Mouse (Mus musculus) 3134 (cell line): ENCODE results near the gene Cenpt.
A peak's percentile ranks its signal among the peaks of the same experiment; 100 is the strongest.
"Not testable (repeated sequence)": the region's sequence is repeated elsewhere in the genome, so short reads cannot be mapped to it uniquely, and the experiment has no call there.

ENCODE experiments used
- DNase-seq: peaks from one replicate; pipeline ENCODE4 v3.0.0-alpha.2; 2011; ENCODE audit warnings: low spot score; ENCODE audit not compliant: insufficient read length; ENCODE audit errors: extremely low read depth

The Cenpt gene

DNA sequence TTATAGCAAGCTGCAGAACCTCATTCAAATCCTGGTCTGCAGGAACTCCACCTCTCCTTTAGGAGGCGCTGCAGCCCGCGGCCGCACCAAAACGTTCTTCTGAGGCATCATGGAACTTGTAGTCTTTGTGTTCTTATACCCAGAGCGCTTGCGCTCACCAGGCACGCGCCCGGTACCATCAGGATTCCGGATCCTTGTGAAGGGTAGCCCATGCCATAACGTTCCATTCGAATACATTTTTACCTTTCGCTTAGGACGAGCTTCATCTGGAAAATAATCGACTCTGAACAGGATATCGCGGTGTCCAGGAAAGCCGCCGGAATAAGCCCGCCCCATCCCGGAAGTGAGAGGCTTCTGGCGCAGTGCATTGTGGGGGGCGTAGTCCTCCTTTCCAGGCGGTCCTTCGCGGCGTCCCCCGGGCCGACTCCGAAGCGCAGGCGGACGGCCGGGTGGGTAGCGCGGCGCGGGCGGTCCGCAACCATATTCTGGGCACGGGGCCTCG is 1.7 kb upstream of the Cenpt start, which contains the start of gene Thap11:
Gene Thap11, plus strand, starts transcription at position 418 of the 502 bp plus-strand sequence.
- DNase-seq, result peak; percentile 87

DNA sequence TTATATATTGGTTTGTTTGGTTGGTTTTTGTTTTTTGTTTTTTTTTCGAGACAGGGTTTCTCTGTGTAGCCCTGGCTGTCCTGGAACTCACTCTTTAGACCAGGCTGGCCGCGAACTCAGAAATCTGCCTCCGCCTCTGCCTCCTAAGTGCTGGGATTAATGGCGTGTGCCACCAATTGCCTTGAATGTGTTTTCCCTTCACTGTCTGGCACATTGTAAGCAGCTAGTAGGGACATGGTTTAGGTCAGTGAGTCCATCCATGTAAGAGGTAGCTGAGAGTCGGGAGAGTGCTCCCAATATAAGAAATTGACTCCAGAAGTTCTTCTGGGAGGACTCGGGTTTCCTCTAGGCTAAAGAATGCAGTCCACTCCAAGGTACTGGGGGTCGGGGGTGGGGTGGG is 1.2 kb upstream of the Cenpt start:
- no peak for DNase-seq

DNA sequence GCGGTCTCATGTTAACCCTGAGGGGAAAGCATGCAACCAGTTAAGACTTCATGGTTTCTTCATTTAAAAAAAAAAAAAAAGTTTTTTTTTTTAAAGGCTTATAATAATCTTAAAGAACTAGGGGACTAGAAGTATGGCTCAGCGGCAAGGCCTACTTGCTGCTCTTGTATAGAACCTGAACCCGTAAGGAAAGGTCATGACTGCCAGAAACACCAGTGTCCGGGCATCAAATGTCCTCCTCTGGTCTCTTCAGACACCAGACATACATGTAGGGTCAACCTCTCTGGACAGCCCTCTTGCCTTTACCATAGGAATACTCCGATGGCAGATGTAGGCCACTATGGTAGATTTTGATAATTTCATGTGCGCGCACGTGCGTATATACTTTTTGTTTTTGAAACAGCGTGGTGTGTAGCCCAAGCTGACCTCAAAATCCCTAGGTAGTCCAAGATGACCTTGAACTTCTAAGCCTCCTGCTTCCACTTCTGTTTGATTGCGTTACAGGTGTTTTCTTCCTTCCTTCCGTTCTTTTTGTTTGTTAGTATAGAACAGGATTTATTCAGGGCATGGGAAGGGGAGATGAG is 840 bp downstream of the Cenpt start:
- no peak for DNase-seq

DNA sequence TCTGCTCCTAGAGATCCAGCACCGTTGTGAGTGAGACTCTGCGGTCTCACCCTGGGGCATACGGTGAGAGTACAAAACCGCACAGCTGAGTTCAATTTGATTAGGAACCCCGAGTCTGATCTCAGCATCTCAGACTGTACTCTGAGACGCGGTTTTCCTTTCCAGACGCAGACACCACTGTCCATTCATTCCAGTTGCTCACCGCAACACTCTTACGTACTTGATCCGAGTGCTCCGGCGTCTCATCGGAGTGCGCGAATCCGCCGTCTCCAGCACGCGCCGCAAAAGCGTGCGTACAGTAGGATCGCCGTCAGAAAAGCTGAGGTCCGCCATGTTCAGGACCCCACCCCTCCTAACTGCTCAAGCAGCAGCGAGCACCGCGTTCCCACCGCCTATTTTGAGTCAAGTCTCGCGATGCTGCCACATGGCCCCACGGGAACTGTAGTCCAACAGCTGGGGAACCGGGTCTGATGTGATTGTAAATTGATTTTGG is 1.4 kb downstream of the Cenpt start:
- peak; percentile 85 for DNase-seq

DNA sequence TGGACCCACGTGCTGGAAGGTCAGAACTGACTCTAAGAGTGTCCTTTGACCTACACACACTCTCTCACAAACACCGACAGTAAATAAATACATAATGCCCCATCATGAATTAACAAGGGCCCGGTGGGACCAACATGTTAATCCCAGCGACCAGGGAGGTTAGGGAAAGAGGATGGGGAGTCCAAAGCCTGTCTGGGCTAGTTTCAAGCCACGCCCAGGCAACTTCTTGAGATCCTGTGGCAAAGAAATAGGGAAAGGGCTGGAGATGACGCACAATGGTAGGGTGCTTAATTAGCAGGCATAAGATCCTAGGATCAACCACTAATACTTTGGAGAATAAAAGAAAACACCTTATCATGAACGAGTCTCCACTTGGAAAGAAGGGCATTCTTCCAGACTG is 2.5 kb downstream of the Cenpt start:
- no peak for DNase-seq

DNA sequence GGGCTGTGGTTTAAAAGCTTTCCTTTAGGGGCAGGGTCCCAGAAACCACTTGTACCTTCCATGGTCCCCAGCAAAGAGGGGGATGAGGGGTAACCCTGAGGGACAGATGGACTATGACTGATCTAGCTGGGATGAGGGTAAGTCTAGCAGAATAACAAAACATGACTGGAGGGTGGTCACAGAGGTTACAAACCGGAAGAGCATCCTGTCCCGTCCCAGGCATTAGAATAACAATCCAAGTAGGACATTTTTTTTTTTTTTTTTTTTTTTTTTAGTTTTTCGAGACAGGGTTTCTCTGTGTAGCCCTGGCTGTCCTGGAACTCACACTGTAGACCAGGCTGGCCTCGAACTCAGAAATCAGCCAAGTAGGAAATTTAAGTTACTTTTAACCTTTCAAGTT is 3.1 kb downstream of the Cenpt start:
- no peak for DNase-seq

DNA sequence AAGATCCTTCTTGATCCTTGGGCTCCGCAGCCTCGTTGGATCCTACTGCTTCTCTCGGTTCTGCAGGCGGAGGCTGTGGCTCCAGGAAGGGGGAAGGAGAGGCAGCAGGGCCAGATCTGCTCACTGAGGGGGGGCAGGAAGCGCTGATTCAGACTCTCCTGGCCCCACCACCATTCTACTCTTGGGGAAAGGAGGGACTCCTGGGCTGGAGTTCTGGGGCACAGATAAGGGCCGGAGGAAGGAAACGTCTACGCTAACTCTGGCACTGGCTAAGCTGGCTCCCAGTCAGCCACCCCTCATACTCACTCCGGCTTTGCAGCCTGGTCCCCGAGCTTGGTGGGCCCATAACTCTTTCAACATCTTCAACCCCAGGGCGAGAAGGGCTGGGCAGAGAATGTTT is 6.4 kb downstream of the Cenpt start:
- DNase-seq, result no peak

DNA sequence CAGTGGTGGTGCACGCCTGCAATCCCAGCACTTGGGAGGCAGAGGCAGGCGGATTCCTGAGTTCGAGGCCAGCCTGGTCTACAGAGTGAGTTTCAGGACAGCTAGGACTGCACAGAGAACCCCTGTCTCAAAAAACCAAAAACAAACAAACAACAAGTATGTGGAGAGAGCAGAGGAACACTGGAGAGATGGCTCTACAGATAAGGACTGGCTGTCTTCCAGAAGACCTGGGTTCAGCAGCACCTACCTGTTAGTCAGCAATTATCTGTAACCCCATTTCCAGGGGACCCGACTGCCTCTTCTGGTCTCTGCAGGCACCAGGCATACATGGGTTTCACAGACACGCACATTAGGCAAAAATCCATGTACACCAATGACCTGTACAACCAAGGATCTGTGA is 13.9 kb downstream of the Cenpt start:
- no peak for DNase-seq

DNA sequence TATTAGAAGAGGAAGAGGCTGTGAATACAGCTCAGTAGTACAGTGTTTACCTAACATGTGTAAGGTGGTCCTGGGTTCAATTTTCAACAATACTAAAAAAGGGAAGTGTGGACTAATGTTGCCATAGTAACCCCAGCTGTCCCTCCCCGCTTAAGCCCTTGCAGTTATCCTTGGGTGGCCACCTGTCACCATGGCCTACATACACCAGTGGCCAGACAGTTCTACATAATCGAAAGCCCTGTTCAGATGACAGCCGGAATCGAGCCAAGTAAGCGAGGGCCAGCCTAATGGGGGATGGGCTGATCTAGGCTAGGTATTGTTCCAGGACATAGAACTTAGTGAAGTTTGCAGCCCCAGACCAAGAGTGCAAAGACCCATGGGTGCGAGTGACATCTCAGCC is 16.1 kb downstream of the Cenpt start:
- no peak for DNase-seq

DNA sequence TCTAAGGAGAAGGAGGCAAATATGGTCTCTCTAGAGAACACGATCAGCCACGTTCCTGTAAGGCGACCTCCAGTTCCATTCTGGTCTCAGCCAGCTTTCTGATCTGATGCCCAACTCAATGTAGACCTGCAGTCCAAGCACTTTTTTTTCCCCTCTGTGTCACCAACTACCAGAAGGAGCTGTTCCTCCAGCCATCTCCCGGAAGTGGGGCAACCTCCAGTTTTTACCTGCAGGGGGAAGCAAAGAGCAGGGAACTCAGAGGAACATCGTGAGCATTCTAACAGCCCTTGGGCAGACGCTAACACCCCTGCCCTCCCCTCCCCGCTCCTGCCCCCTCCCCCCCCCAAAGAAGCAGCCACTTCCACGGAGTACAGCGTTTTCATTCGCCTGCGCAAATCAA is 17.8 kb downstream of the Cenpt start:
- DNase-seq, result peak; percentile 60

DNA sequence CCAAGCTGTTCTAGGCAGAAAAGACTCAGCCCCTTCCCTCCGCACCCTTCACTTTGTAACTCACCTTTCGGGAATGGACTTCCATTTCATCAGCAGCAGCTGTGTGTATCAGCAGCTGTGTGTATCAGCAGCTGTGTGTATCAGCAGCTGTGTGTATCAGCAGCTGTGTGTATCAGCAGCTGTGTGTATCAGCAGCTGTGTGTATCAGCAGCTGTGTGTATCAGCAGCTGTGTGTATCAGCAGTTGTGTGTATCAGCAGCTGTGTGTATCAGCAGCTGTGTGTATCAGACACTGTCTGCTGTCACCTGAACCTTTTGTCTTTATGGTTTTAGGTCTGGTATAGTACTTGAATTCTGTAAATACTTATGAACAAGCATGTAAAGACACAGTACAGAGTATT is 19.3 kb downstream of the Cenpt start:
- DNase-seq, result not testable (repeated sequence)

DNA sequence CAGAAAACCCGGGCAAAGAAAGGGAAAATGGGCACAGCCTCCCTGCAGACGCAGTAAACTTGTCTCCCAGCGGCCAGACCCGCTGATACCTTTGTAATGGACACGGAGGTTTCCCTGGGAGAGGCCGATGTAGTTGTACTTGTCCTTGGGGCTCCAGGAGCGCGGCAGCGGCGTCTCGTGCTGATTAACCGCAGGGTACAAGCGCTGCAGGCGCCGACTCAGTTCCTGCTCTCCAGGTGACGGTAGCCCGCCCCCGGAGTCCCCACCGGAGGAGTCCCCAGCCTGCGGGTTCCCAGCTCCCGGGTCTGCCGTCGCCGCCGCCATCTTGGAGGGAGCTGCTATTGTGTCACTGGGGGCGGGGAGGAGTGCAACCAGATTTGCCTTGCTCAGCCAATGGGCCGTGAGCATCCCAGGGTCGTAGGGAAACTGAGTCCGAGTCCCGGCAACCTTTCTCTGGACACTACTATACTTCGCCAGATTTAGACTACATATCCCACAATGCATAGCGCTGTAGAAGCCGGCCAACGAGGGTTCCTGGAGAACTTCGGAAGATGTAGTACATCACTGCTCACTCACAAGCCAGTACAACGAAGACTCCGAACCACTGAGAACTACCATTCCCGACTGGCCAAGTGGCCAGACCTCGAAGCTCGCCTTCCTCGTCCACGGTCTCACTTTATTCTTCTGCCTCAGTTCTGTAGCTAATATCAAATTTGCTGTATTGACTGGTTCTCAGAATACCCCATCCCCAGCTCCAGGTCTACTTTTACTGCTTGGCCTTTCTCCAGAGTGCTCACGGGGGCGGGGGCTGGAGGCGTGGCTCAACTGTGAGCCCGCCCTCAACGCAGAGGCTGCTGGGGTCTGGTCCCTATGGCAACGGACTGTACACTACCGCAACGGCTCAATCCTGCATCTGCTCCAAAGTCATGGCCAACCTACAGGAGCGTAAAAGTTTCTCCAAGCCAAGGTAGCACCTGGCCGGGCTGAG is 25.9 kb downstream of the Cenpt start, which contains the start of the genes Ranbp10 and Tsnaxip1:
Gene Ranbp10, minus strand, starts transcription at position 490 of the 988 bp plus-strand sequence.
Gene Tsnaxip1, plus strand, starts transcription at position 871 of the 988 bp plus-strand sequence.
- DNase-seq, result peak; percentile 90

DNA sequence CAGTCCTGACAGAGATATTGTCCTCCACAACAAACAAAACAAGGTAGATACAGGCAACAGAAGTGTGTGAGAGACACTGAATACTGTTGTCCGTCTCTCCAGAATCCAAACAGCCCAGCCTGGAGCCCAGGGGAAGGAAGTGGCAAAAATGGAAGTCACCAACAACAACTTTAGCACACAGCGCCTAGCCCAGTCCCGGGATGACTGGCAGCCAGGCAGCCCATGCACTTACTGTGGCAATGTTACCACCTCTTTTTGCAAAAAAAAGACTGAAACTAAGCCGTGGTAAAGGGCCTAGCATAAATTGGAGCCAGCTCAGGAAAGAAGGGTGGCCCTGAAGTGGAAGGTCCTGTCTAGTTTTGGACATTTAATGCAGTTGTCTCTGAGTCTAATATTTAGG is 26.7 kb downstream of the Cenpt start:
- no peak for DNase-seq

DNA sequence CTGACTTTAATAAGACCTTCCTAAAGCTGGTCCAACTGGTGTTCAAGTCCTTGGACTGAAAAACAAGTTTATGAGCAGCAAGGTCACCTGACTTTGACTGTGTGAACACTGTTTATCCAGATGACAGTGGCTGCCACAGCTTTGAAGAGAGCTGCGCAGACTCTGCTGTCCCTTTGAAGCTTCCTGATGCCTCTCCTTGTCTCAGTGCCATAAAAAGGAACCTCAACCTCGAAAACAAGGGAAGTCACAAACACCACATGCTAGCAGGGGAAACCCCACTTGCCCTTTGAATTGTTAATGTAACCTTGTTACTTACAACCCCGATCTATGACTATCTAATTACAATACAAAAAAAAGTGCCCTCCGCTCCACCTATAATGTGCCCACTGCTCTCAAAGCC is 27.6 kb downstream of the Cenpt start:
- DNase-seq, result no peak

DNA sequence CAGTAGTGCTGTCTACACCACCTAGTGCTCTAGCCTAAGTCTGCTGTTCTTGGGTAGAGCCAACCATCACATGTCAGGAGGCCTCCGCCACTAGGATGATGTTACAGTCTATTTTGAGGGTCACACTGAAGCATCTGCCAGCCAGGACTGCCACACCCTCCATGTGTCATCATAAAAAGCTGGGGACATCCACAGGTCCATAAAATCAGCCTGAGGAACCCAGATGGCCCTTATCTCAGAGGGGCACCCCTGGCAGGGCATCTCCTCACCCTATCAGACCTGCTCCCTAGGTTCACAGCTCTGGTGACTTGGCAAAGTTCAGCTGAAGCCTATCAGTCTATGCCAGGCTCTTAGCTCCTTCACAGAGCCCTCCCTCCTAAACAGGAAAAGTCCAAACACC is 32.2 kb downstream of the Cenpt start:
- DNase-seq, result no peak

DNA sequence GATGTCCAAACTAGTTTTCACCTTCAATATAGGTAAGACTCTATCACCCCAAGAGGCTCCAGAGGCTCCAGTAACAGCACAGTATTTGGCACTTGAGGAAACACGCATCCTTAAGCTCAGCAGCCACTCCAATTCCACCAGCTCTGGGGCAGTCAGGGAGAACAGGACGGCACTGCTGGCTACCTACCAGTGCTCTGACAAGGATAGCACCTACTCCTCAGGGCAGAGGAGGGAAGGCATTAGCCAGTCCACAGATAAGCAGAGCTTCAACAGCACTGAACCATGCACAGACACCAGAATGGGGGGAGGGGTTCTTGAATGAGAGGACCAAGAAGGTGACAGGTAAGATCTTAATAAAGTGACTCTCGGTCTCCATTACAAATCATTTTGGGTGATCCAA is 33.4 kb downstream of the Cenpt start:
- no peak for DNase-seq

DNA sequence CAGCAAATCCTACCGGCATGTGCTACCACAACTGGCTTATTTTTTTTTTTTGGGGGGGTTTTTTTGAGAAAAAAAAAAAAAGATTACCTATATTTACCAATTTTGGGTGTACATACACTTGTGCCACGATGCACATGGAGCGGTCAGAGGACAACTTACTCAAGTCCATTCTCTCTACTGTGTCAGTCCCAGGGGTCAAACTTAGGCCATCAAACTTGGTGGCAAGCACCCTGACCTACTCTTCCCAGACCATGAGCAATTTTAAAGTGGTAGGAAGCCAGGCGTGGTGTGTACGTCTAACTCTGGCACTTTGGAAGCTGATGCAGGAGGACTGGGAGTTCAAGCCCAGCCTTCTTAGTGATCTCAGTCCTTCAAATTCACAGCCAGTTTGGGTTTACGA is 39.8 kb downstream of the Cenpt start:
- no peak for DNase-seq

DNA sequence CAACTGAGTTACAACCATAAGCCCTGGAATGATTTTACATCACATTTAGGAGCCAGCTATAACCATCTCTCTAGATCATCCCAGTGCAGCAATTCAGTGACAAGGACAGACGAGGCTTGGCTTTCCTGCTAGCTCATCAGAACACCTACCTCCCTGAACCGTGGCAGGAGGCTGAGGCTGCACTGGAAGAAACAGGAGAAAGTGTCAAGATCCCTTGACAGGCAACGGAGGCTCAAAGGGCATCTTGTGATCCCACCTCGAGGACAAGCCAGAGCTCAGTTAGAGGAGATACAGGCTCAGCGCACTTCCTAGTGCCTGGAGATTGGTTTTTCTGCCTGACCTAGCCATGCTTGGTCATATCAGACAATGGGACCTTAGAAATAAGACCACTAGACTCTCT is 40.6 kb downstream of the Cenpt start:
- no peak for DNase-seq

DNA sequence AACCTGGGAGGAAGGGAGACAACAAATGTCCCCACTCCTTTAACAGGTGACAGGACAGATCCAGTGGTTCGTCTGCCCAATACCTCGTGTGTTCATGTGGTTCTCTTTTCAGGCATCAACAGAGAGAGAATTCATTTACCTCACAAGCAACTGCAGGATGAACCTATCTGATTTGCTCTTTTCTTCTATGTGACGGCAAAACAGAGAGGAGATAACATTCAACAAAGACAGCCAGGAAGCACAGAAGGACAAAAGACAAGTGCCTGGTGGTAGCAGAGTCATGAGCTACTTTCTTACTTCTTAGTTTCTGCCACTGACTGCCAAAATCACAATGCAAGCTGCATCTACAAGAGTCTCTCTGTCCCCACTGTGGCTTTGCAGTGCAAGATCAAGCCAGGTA is 41.5 kb downstream of the Cenpt start:
- no peak for DNase-seq

DNA sequence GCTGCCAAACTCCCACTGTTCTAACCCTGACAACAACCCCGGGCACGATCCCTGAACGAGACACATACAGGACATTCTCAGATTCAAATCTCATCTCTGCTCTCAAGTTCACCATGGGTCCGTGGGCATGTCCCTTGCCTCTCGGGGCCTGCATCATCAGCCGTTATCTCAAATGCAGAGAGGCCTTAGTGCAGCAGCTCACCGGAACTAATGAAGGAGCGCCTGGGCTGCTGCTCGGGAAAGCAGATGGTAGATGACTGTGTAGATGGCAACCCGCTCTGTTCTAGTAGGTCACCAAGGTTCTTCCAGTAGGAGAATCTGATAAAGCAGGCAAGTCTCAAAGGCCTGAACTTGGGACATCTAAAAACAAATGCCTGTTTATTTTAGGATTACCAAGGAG is 42.0 kb downstream of the Cenpt start:
- no peak for DNase-seq

DNA sequence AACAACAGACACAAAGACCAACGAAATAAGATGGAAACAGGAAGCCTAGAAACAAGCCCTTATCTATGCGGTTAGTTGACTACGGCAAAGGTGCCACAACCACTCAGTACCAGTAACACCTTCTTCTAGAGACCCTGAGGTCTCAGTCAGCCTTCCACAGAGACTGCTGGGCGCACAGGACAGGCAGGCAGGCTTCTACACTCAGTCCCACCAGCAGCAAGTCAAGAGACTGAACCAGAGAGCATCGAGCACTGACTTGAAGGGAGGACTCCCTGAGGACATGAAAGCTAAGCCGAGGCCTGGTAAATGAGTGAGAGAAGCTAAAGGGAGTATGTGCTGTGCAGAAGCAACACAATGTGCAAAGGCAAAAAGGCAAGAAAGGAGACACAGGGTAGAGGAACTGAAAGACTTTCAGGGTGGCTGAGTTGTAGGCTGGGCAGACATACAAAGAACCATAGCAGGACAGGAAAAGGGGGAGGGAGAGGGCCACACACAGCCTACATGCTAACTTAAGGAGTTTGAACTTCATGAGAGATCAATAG is 42.8 kb downstream of the Cenpt start:
- DNase-seq, result no peak
